Comparison of ENCODE assay signal across 17 mouse cellular contexts in genomic region chr13:3910356-3910755, GRCm38 (mm10). TPM values are rescaled to one million over a fixed set of nuclear protein-coding genes. Genes with fewer than 3 reads are reported as not detected.
"Had no signal": no experiment of that assay in that cellular context is flagged by ENCODE, and none has a peak within 500 bp of the region (broad histone marks: within the 10 kb centered on the region; RNA-seq: fewer than 3 reads in every experiment).

No protein-coding gene starts in this region.

- DNase-seq: retina, postnatal 1 day; right cerebral cortex, adult 18-20 months; right cerebral cortex, postnatal 14 days; right cerebral cortex, postnatal 25 days; right cerebral cortex, postnatal 4 days; spleen, adult 18-20 months; thymus, adult 18-20 months; thymus, adult 2 months; thymus, postnatal 14 days; thymus, postnatal 25 days; thymus, postnatal 36 days; thymus, postnatal 4 days had no signal

- H3K4me3 ChIP-seq: neural tube, embryonic 12.5 days; neural tube, embryonic 13.5 days; neural tube, embryonic 15.5 days; stomach, embryonic 15.5 days had no signal

- H3K4me1 ChIP-seq: neural tube, embryonic 12.5 days; neural tube, embryonic 13.5 days; neural tube, embryonic 15.5 days; stomach, embryonic 15.5 days had no signal

- H3K27me3 ChIP-seq: neural tube, embryonic 12.5 days; neural tube, embryonic 13.5 days; neural tube, embryonic 15.5 days; stomach, embryonic 15.5 days had no signal

- H3K36me3 ChIP-seq: neural tube, embryonic 13.5 days; neural tube, embryonic 15.5 days had no signal

- H3K9me3 ChIP-seq: neural tube, embryonic 12.5 days; neural tube, embryonic 13.5 days; neural tube, embryonic 15.5 days; stomach, embryonic 15.5 days had no signal

RNA-seq across cellular contexts. Expression of gene Tubal3, which starts 7.7 kb away (rescaled TPM):
- total RNA-seq: neutrophil, adult 5-6 weeks had no signal

RNA-seq across cellular contexts. Expression of gene Ucn3, which starts 34.8 kb away (rescaled TPM):
- total RNA-seq: neutrophil, adult 5-6 weeks had no signal

RNA-seq across cellular contexts. Expression of gene Calm5, which starts 56.4 kb away (rescaled TPM):
- total RNA-seq: neutrophil, adult 5-6 weeks had no signal
